Mouse (Mus musculus) bone marrow macrophage, adult 2 months (primary cell): ENCODE measurements around the gene Gm8281.
"Not testable (repeated sequence)": the region's sequence is repeated elsewhere in the genome, so short reads cannot be mapped to it uniquely, and the experiment has no call there.

Source experiments
- CTCF ChIP-seq: IDR thresholded peaks from 2 replicates; pipeline ENCODE4 v1.5.1; 2012; ENCODE audit warnings: low read depth, mild to moderate bottlenecking, low read length, moderate library complexity
- POLR2A ChIP-seq: IDR thresholded peaks from 2 replicates; pipeline ENCODE4 v1.6.1; 2012; ENCODE audit warnings: mild to moderate bottlenecking, low read depth, low read length, borderline replicate concordance

DNA sequence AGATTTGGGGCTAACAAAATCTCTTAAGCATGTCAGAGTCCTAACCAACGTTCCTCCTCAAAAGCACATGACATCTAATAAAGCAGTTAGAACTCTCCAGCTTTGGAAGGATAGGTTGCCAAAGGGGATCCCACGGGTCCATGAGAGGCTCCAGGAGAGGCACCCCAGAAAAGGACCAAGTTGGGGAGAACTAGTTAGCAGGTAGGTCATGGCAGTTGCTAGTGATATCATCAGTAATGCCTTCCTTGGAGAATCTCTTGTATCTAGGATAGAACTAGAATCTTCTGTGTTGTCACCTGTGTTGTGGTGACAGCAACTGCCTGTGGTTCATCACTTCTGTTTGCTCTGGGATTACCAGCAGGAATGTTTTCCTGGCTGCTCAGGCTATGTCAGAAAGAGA, 60.4 kb downstream of the Gm8281 start, which contains the start of gene Gm8279:
- not testable (repeated sequence) for TF ChIP-seq POLR2A, CTCF
